Mouse (Mus musculus): ENCODE results near the gene Gtf2h4.

- TF ChIP-seq CTCF (IDR thresholded peaks at IDR 0.05; ENCODE audit: control insufficient read depth, insufficient read depth, low read length) = no peak
- TF ChIP-seq POLR2A (IDR thresholded peaks at IDR 0.05; ENCODE audit: borderline replicate concordance, control insufficient read depth, low read depth, low read length) = no peak
These were observed 29.5 kb upstream of the Gtf2h4 start for GRCm38 (mm10) chr17:35703065-35703464.
